In genomic region chr3:41113186-41113585, GRCm38 (mm10) we compare ENCODE assay signal across 13 mouse cellular contexts. TPM values are rescaled to one million over a fixed set of nuclear protein-coding genes. Genes with fewer than 3 reads are reported as not detected.
DNase-seq lines count a peak whose midpoint lies in the region.
"Had no signal": no experiment of that assay in that cellular context is flagged by ENCODE, and none has a peak within 500 bp of the region (broad histone marks: within the 10 kb centered on the region; RNA-seq: fewer than 3 reads in every experiment).

No protein-coding gene starts in this region.

- intact Hi-C loops in left cerebral cortex, postnatal 4 days (cut with DNase I), result no loop called here

- peak; percentile 14 to 26 for DNase-seq in left cerebral cortex, adult 18-20 months (ENCODE audit: low spot score in 2 of 2)
- no peak for DNase-seq in left cerebral cortex, postnatal 4 days
- peak; percentile 47 for DNase-seq in right cerebral cortex, adult 18-20 months
- no peak for DNase-seq in right cerebral cortex, postnatal 14 days
- DNase-seq in frontal cortex, adult 2 months (ENCODE audit: extremely low spot score in 1 of 2, low spot score in 1 of 2), result peak; percentile 40 to 45
- DNase-seq in thymus, postnatal 4 days, result no peak
- DNase-seq: adrenal gland, postnatal 14 days; cerebellum, adult 18-20 months; cerebellum, adult 9-11 months; cerebellum, postnatal 36 days; gastrocnemius, postnatal 36 days; heart, adult 11 months; heart, postnatal 36 days had no signal

RNA-seq across cellular contexts. Expression of gene Pgrmc2, which starts 30.3 kb away (rescaled TPM):
- total RNA-seq in left cerebral cortex, adult 18-20 months (2021), result 10 to 100 TPM; 62.9 to 64.4 TPM
- total RNA-seq in left cerebral cortex, postnatal 4 days (2021), result 10 to 100 TPM; 47.4 to 47.9 TPM
- polyA plus RNA-seq in frontal cortex, adult 2 months (2012; rRNA removed), result 39.6 and 42.4 TPM in 2 replicates

Comparison
In these comparisons a context has a peak if more than half of its experiments do, and no peak if none do; other contexts are left out.
1. DNase-seq: peak in left cerebral cortex, adult 18-20 months (2 of 2), right cerebral cortex, adult 18-20 months (single experiment) and frontal cortex, adult 2 months (2 of 2); none in left cerebral cortex, postnatal 4 days (single experiment), right cerebral cortex, postnatal 14 days (single experiment) and thymus, postnatal 4 days (single experiment).